Mouse (Mus musculus) bone marrow, adult 2 months (tissue): ENCODE measurements around the gene Nlrc3. TPM values are rescaled to one million over a fixed set of nuclear protein-coding genes. Genes with fewer than 3 reads are reported as not detected.

Experiments
- H3K27ac ChIP-seq: fragments of 200-500 bp; 2 replicates; pipeline ENCODE4 v1.5.1; 2012; ENCODE audit warnings: low read depth, mild to moderate bottlenecking, control low read depth, inconsistent platforms, low read length; ENCODE audit not compliant: control insufficient read depth, poor library complexity, insufficient read depth
- H3K4me1 ChIP-seq: fragments of 200-500 bp; 2 replicates; pipeline ENCODE4 v1.6.1; 2011; ENCODE audit warnings: low read length; ENCODE audit not compliant: control insufficient read depth, insufficient read depth
- H3K4me3 ChIP-seq: fragments of 200-500 bp; replicated peaks from 2 replicates; pipeline ENCODE3; 2011; ENCODE audit warnings: mild to moderate bottlenecking, low read depth, low read length, control low read depth; ENCODE audit not compliant: control insufficient read depth
- CTCF ChIP-seq: fragments of 200-500 bp; IDR thresholded peaks from 2 replicates; pipeline ENCODE4 v1.5.1; 2011; ENCODE audit warnings: low read length, control low read depth; ENCODE audit not compliant: control insufficient read depth, insufficient read depth
- POLR2A ChIP-seq: fragments of 200-500 bp; IDR thresholded peaks from 2 replicates; pipeline ENCODE4 v1.6.1; 2011; ENCODE audit warnings: low read depth, mild to moderate bottlenecking, control low read depth, low read length, borderline replicate concordance; ENCODE audit not compliant: control insufficient read depth
- WGBS: fragments of 180-500 bp; shearing (Covaris S2); methylation state at CpG from one replicate; pipeline ENCODE4 v1.1.7; 2018; 5-methylcytosine and 5-hydroxymethylcytosine counted together
- polyA plus RNA-seq: library from polyadenylated mRNA; stranded (reverse); fragments of >200 nt; gene quantifications from 2 replicates; pipeline ENCODE4 v1.2.4, GENCODE M21; 2011; ENCODE audit warnings: low replicate concordance; ENCODE audit not compliant: missing spikeins, insufficient read depth, insufficient read length

Gene Nlrc3
- polyA plus RNA-seq, 1 experiment = 3.0 TPM

GRCm38 (mm10) chr16:3909118-3909517 is 67.3 kb downstream of the Nlrc3 start:
- H3K4me3 ChIP-seq = peak overlapping the region; percentile 80
- no peaks in the 10 kb centered on the region for H3K4me1 ChIP-seq
- peak overlapping the region; percentile 42; the same call in 1 of the 2 replicates for H3K27ac ChIP-seq
- under 1% methylated on average over 20 of the region's 20 CpGs for WGBS
- no peak for TF ChIP-seq POLR2A
- no peak for TF ChIP-seq CTCF

GRCm38 (mm10) chr16:3908537-3909111 is 67.8 kb downstream of the Nlrc3 start, which contains the start of the genes 1700037C18Rik and Cluap1:
1700037C18Rik (minus strand) TSS chr16:3908689.
Cluap1 (plus strand) TSS chr16:3908801.
- peak within 1 kb of the TSS; percentile 42 for H3K27ac ChIP-seq
- under 1% methylated on average over 33 of the region's 33 CpGs for WGBS
- peak within 1 kb of the TSS; percentile 80 for H3K4me3 ChIP-seq
- TF ChIP-seq POLR2A = peak; percentile 59; the same call in 1 of the 2 replicates
- TF ChIP-seq CTCF = peak; percentile 95
- no peaks in the 10 kb centered on the region for H3K4me1 ChIP-seq

GRCm38 (mm10) chr16:3907471-3907870 is 69.0 kb downstream of the Nlrc3 start:
- Histone ChIP-seq H3K4me3 (no peak overlapping the region), H3K27ac (no peak overlapping the region), H3K4me1 (no peaks in the 10 kb centered on the region)
- 78% methylated on average over 2 of the region's 2 CpGs for WGBS
- TF ChIP-seq POLR2A = no peak
- no peak for TF ChIP-seq CTCF

GRCm38 (mm10) chr16:3896553-3896952 is 79.9 kb downstream of the Nlrc3 start:
- Histone ChIP-seq H3K4me1 (peaks cover 8% of the 10 kb centered on the region; the same call in 1 of the 2 replicates), H3K4me3 (no peak overlapping the region), H3K27ac (no peak overlapping the region; the same call in 1 of the 2 replicates)
- no peak for TF ChIP-seq POLR2A
- no peak for TF ChIP-seq CTCF
- 78% methylated on average over 1 of the region's 1 CpGs for WGBS

GRCm38 (mm10) chr16:3896046-3896445 is 80.4 kb downstream of the Nlrc3 start:
- Histone ChIP-seq H3K4me1 (peaks cover 8% of the 10 kb centered on the region; the same call in 1 of the 2 replicates), H3K27ac (no peak overlapping the region; the same call in 1 of the 2 replicates), H3K4me3 (no peak overlapping the region)
- WGBS = 37% methylated on average over 6 of the region's 6 CpGs
- no peak for TF ChIP-seq POLR2A
- TF ChIP-seq CTCF = no peak

- TF ChIP-seq POLR2A (peak; percentile 42; the same call in 1 of the 2 replicates), CTCF (no peak)
- WGBS = 6% methylated on average over 9 of the region's 9 CpGs
- peaks cover 8% of the 10 kb centered on the region; the same call in 1 of the 2 replicates for H3K4me1 ChIP-seq
- H3K4me3 ChIP-seq = peak overlapping the region; percentile 59
- H3K27ac ChIP-seq = peak overlapping the region; percentile 75; the same call in 1 of the 2 replicates
Observed at GRCm38 (mm10) chr16:3895173-3895792, 81.1 kb downstream of the Nlrc3 start.

Other genes with a start within 250 kb of the Nlrc3 start
- gene Zfp263, start 232.5 kb downstream of the Nlrc3 start, polyA plus RNA-seq = 11.9 and 14.8 TPM in 2 replicates
- gene Olfr15, start 145.8 kb downstream of the Nlrc3 start, polyA plus RNA-seq = not detected in 2 replicates
- gene Zfp174, start 129.4 kb downstream of the Nlrc3 start, polyA plus RNA-seq = 0.42 and 0.70 TPM in 2 replicates
- gene Naa60, start 104.3 kb downstream of the Nlrc3 start, polyA plus RNA-seq = 14.0 and 42.4 TPM in 2 replicates
- 4.8 and 19.2 TPM in 2 replicates for gene Zfp597, start 92.1 kb downstream of the Nlrc3 start, polyA plus RNA-seq
- not detected in 2 replicates for gene Gm20695, start 92.0 kb downstream of the Nlrc3 start, polyA plus RNA-seq
- 4.3 and 8.0 TPM in 2 replicates for gene 1700037C18Rik, start 67.9 kb downstream of the Nlrc3 start, polyA plus RNA-seq
- gene Cluap1, start 67.8 kb downstream of the Nlrc3 start, polyA plus RNA-seq = 5.5 and 12.5 TPM in 2 replicates
- 9.5 and 14.5 TPM in 2 replicates for gene Slx4, start 27.1 kb upstream of the Nlrc3 start, polyA plus RNA-seq
- gene Dnase1, start 60.3 kb upstream of the Nlrc3 start, polyA plus RNA-seq = 1.2 TPM in 1 of 2 replicates, not detected in the other
- 21.3 and 47.1 TPM in 2 replicates for gene Trap1, start 101.2 kb upstream of the Nlrc3 start, polyA plus RNA-seq
- 25.9 and 42.5 TPM in 2 replicates for gene Crebbp, start 237.4 kb upstream of the Nlrc3 start, polyA plus RNA-seq